Mouse (Mus musculus): ENCODE data around the gene Ceacam1. TPM values are rescaled to one million over a fixed set of nuclear protein-coding genes. Genes with fewer than 3 reads are reported as not detected.
"Not testable (repeated sequence)": the region's sequence is repeated elsewhere in the genome, so short reads cannot be mapped to it uniquely, and the experiment has no call there.

Gene Ceacam1
- total RNA-seq (2021), result 1 to 10 TPM; 2.7 to 4.4 TPM
- long read RNA-seq, experiment 1, partial matches to known transcripts, result 0 of 7 reads
- long read RNA-seq, experiment 1, other reads (novel, unspliced or antisense), result 1 of 7 reads
- long read RNA-seq, experiment 2, partial matches to known transcripts, result 0 of 3 reads
- long read RNA-seq, experiment 2, other reads (novel, unspliced or antisense), result 0 of 3 reads

DNA sequence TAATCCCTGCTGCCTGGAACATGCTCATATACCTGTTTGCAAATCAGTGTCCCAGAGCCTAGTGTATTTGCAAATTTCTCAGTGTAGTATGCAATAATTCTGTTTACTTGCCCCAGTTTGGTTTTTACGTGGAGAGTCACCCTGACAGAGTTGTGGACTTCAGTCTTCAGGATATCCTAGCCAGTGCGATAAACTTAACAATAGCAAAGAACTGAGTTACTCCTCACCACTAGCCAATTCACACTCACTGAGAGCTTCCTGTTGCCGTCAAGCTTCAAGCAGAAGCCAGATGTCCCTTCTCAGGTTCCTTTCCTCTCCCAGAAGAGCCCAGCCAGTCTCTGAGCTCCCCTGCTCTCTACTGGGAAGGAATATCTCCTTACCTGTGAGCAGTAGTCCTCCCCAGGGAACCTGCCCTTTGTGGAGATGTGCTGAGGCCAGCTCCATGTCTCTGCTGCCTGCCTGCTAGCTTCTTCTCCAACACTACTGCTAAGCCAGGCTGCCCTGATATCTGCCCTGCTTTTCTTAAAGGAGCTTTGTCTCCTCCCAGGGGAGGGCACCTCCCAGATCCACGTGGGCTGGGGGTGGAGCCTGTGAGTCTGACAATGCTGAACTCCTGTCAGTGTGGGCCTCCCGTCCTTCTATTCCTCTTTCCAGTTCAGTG, at the start of gene Ceacam1:
Gene Ceacam1, minus strand, starts transcription at position 513 of the 661 bp plus-strand sequence.
- DNase-seq (ENCODE audit: low spot score), result peak; percentile 47

DNA sequence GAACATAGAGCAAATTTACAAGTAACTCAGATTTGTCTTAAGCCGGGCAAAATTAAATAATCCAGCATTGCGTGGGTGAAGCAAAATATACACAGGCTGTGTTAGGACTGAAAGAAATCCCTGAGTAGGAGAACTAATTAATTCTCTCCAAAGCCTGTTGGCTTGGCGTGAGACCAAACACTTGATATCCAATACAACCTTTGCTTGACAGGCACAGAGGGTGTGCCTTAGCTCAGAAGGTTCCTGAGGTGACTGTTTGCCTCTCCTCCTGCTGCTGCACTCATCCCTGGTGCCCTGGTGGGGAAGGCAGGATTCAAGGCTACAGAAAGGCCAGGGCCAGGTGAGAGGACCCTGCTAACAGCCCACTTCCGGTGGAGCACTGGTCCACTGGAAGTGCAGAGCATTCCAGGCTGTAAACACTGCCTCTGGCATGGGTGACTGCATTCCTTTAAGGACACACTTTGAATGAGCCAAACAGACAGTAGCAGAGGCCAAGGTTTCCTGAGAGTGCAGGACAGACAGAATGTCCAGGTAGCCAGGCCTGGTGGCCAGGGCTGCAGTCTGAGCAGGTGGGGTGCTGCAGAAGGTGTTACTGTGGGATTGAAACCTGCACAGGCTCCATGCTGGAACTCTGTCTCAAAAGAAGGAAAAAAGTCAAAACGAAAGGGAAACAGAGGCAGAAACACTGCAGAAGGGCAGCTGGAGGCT, 38.8 kb upstream of the Ceacam1 start:
- DNase-seq (ENCODE audit: low spot score), result not testable (repeated sequence)

- not testable (repeated sequence) for DNase-seq (ENCODE audit: low spot score)
These were observed 38.3 kb upstream of the Ceacam1 start for GRCm38 (mm10) chr7:25515667-25516066.

DNA sequence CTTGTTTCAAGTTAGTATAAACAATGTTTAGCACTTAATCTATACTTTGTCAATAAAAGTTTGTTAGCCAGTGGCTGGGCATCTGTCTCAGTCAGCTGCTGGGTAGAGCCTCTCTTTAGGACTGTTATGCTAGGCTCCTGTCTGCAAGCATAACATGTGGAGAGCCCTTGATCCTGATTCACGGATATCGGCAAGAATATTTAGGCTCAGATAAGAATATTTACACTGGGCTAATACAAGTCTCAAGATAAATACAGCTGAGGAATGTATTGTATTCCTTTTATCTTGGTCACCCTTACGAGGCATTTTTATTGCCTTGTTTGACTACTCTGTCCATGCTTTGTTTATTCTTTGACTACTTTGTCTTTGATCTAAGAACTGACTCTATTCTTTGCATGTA, 32.5 kb upstream of the Ceacam1 start:
- DNase-seq (ENCODE audit: low spot score), result no peak

DNA sequence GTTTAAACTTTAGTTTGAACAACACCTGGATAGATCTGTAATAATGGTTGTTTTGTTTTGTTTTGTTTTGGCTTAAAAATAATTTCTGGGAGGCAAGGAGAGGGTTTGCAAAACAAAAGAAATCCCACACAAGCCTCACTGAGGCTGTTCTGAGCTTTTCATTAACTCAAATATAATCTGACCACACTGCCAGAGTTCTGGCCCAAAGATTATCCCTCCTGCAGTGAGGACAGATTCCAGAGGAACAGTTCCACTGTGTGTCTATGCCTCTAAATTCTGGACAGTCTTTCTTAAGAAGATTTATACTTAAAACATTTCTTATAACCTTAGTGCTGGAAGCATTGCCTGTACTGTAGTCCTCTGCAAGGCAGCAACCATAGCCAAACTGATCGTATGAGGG, 17.2 kb upstream of the Ceacam1 start:
- no peak for DNase-seq (ENCODE audit: low spot score)

DNA sequence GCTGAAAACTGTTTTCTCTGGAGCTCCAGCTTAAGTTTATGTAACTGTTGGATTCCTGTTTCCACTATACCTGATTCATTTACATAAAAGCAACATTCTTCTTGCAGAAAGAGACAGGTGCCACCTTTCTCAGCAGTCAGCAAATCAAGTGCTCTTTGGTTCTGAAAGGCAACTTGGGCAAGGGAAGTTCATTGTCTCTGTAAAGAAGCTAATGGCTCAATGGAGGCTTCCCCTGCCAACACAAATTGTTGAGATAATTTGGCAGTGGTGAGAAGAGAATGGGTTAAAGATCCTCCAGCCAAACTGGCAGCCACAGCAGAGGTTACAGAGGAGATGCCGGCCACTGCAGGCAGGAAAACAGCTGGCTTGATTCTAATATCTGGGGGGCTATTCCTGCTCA, 13.3 kb upstream of the Ceacam1 start:
- DNase-seq (ENCODE audit: low spot score), result not testable (repeated sequence)

GRCm38 (mm10) chr7:25489382-25489781, 12.0 kb upstream of the Ceacam1 start:
- DNase-seq (ENCODE audit: low spot score), result not testable (repeated sequence)

- DNase-seq (ENCODE audit: low spot score), result peak; percentile 22
These were observed 8.8 kb upstream of the Ceacam1 start for GRCm38 (mm10) chr7:25486186-25486585.

GRCm38 (mm10) chr7:25485061-25485460, 7.7 kb upstream of the Ceacam1 start:
- no peak for DNase-seq (ENCODE audit: low spot score)

DNA sequence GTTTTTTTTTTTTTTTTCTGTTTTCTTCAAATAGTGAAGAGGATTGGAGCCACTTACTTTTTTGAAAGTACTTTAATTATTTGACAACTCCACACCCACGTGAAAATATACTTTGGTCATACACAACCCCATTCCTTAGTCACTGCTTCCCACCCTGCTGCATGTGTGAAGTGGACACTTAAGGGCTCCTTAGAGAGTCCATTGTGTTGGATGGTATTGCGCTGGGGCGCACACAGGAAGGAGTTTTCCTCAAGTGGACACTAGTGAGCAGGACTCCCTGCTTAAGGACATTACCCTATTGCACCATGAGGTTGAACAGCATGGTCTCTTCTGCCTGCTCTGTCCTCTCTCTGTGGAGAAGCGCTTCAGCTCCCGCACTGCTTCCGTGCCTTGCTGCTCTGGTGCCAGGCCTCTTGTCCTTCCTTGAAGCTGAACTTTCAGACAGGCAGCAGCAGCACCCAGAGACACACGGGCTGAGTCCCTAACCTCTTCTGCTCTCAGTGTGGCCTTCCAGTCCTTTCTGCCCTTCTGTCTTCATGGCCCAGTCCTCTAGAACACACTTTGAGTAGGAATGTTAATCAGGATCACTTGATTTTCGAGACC, 5.8 kb upstream of the Ceacam1 start:
- no peak for DNase-seq (ENCODE audit: low spot score)

DNA sequence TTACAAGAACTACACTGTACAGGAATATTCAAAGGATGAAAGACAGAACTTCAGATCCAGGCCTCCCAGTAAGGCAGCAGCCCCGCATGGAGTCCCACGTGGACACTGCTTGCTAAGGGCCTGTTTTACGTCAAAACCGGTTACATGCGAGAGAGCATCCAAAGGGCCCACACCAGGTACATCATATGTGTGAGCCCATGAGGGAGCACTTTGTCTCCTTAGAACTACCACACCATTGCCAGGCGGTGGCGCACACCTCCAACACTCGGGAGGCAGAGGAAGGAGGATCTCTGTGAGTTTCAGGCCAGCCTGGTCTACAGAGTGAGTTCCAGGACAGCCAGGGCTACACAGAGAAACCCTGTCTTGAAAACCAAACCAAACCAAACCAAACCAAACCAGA, 3.4 kb upstream of the Ceacam1 start:
- not testable (repeated sequence) for DNase-seq (ENCODE audit: low spot score)

- DNase-seq (ENCODE audit: low spot score), result peak; percentile 40
These were observed 2.0 kb upstream of the Ceacam1 start for GRCm38 (mm10) chr7:25479440-25479839.

DNA sequence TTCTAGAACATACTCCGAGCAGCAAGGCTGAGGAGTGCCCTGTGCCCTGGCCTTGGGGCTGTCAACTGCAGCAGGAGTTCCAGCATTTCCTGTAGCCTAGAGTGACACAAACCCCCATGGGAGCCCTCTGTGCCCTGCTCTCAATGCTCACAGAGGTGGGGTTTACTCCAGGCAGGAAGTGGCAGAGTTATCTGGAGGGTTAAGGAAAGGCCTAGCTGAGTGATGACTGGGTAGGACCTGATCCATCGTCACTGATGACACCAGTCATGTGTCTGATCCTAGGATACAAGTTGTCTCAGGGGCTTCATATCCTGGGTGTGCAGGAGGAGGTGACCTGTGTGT, 320 bp upstream of the Ceacam1 start:
- not testable (repeated sequence) for DNase-seq (ENCODE audit: low spot score)

- DNase-seq (ENCODE audit: low spot score), result not testable (repeated sequence)
These were observed 5.6 kb downstream of the Ceacam1 start for GRCm38 (mm10) chr7:25471821-25472220.

GRCm38 (mm10) chr7:25465586-25465985, 11.8 kb downstream of the Ceacam1 start:
- DNase-seq (ENCODE audit: low spot score), result not testable (repeated sequence)

- DNase-seq (ENCODE audit: low spot score), result no peak
These were observed 12.4 kb downstream of the Ceacam1 start for GRCm38 (mm10) chr7:25465010-25465409.

- not testable (repeated sequence) for DNase-seq (ENCODE audit: low spot score)
These were observed 15.4 kb downstream of the Ceacam1 start for GRCm38 (mm10) chr7:25462033-25462337.

DNA sequence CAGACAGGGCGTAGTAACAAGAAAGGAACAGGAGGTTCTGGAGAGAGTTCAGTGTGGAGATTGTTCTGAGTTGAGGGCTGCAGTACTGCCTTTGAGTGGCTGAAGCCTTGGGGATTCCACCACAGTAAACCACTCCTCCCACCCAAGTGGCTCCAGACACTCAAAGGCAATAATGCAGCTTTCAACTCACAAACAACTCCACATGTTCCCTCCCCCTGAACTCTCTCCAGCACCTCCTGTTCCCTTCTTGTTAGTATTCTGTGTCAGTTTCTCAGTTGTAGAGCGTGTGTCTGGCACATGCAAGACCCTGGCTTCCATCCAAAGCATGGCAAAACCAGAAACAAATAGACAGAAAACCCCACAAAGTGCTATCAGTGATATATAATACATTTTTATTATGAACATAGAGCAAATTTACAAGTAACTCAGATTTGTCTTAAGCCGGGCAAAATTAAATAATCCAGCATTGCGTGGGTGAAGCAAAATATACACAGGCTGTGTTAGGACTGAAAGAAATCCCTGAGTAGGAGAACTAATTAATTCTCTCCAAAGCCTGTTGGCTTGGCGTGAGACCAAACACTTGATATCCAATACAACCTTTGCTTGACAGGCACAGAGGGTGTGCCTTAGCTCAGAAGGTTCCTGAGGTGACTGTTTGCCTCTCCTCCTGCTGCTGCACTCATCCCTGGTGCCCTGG, 15.9 kb downstream of the Ceacam1 start:
- DNase-seq (ENCODE audit: low spot score), result not testable (repeated sequence)

GRCm38 (mm10) chr7:25452103-25452502, 25.3 kb downstream of the Ceacam1 start:
- DNase-seq (ENCODE audit: low spot score), result no peak

DNA sequence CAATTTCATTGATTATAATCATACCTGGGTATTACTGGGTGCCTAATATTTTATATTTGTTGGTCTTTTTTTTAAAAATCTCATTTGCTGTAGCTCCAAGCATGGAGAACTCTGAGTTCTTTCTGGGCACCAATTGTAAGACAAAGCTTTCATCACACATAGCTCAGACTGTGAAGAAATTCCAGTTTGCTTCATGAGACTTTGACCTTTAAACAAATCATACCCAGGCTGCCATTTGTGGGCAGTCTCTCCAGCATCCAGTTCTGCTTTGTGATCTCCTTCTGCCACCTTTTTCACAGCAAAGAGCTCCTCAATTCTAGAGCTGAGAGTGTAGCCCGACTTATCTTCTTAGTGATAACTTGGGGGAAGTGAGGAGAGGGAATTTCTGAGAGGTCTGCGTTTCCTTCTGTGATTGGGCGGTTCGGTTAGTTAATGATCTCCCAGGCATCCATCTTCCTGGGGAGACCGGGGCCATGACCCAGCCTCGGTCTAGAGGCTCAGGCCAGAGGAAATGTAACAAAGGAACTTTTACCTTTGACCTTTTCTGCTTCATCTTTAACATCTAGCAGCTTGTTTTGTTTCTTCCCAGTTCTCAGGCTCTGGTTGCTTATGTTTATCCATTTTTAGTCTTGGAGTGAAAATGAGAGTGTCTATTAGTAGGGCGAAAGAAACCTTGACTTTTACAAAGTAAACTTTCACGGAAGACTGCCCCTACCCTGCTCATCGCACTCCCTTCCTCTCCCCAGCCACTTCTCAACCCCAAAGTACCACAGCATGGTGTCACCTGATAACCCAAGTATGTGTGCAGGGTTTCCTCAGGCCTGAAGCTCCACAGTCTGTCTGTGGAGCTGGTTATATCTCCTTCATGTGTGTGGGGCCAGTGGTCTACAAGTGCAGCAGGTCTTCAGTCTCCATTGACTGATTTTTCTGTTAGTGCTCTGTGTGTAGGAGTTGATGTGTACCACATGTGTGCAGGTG, 27.2 kb downstream of the Ceacam1 start:
- no peak for DNase-seq (ENCODE audit: low spot score)

DNA sequence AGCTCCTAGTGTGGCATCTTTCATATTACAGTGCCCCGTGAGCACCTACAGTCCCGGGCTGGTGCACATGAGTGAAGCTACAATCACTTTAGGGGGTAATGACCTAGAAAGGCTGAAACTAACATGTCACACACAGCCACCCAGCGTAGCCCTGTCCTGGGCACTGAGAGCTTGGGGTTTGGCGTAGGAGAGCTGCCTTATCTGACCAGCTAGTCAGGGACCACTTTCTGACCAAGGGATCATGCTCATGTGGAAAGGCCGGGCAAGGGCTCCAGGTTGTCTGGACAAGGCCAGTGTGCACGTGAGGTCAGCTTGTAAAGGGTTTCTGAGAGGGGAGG, 36.6 kb downstream of the Ceacam1 start:
- no peak for DNase-seq (ENCODE audit: low spot score)
